18 mouse cellular contexts compared by ENCODE assay signal in genomic region chr5:113603471-113603870, GRCm38 (mm10).
"Had no signal": no experiment of that assay in that cellular context is flagged by ENCODE, and none has a peak within 500 bp of the region (broad histone marks: within the 10 kb centered on the region; RNA-seq: fewer than 3 reads in every experiment).

No protein-coding gene starts in this region.

- DNase-seq: lung, adult 18-20 months; lung, embryonic 14.5 days; lung, postnatal 10 days; lung, postnatal 4 days; retina, postnatal 1 day; right cerebral cortex, adult 18-20 months; right cerebral cortex, postnatal 25 days; right cerebral cortex, postnatal 4 days; spleen, adult 18-20 months; thymus, adult 18-20 months; thymus, postnatal 14 days; thymus, postnatal 36 days had no signal

- H3K36me3 ChIP-seq: midbrain, embryonic 10.5 days; midbrain, embryonic 13.5 days; midbrain, embryonic 15.5 days; neural tube, embryonic 13.5 days; neural tube, embryonic 15.5 days had no signal

- ATAC-seq: midbrain, embryonic 13.5 days; midbrain, embryonic 15.5 days had no signal

- H3K27me3 ChIP-seq: midbrain, embryonic 13.5 days; midbrain, embryonic 15.5 days; neural tube, embryonic 13.5 days; neural tube, embryonic 15.5 days had no signal

- H3K27ac ChIP-seq: midbrain, embryonic 10.5 days; midbrain, embryonic 13.5 days; midbrain, embryonic 15.5 days; neural tube, embryonic 13.5 days; neural tube, embryonic 15.5 days had no signal

- H3K4me3 ChIP-seq: midbrain, embryonic 10.5 days; midbrain, embryonic 13.5 days; midbrain, embryonic 15.5 days; myocyte; neural tube, embryonic 13.5 days; neural tube, embryonic 15.5 days had no signal

- H3K9me3 ChIP-seq: midbrain, embryonic 10.5 days; midbrain, embryonic 13.5 days; midbrain, embryonic 15.5 days; neural tube, embryonic 13.5 days; neural tube, embryonic 15.5 days had no signal

- H3K9ac ChIP-seq: lung, embryonic 14.5 days; midbrain, embryonic 13.5 days; midbrain, embryonic 15.5 days; neural tube, embryonic 13.5 days; neural tube, embryonic 15.5 days had no signal

- H3K4me2 ChIP-seq: lung, embryonic 14.5 days; midbrain, embryonic 13.5 days; midbrain, embryonic 15.5 days; neural tube, embryonic 13.5 days; neural tube, embryonic 15.5 days had no signal
